Mouse (Mus musculus) lung, adult 2 months (tissue): ENCODE data around the gene Polr3g.

Source experiments
- CTCF ChIP-seq: fragments of 200-500 bp; IDR thresholded peaks from 2 replicates; pipeline ENCODE4 v1.5.1; 2011; ENCODE audit warnings: mild to moderate bottlenecking, low read length, control low read depth; ENCODE audit not compliant: insufficient read depth
- POLR2A ChIP-seq: fragments of 200-500 bp; IDR thresholded peaks from 2 replicates; pipeline ENCODE4 v1.6.1; 2011; ENCODE audit warnings: low read depth, mild to moderate bottlenecking, control low read depth, low read length, borderline replicate concordance; ENCODE audit errors: extremely low read depth

GRCm38 (mm10) chr13:81713896-81714295, 3.1 kb upstream of the Polr3g start:
- TF ChIP-seq POLR2A (no peak), CTCF (no peak)
